Mouse (Mus musculus): Measurements from ENCODE around the gene Olfr963. TPM values are rescaled to one million over a fixed set of nuclear protein-coding genes. Genes with fewer than 3 reads are reported as not detected.

The Olfr963 gene
- not detected in 2 replicates for polyA plus RNA-seq (2012; rRNA removed)

GRCm38 (mm10) chr9:39666905-39667304 lies at the start of gene Olfr963:
Olfr963 (plus strand) TSS chr9:39667205.
- Histone ChIP-seq H3K4me3 (replicated peaks; ENCODE audit: extremely low read depth, low read depth, low read length) (no peak within 1 kb of the TSS), H3K4me1 (ENCODE audit: control insufficient read depth, insufficient read depth, low read length) (no peaks in the 10 kb centered on the region)
- TF ChIP-seq CTCF (IDR thresholded peaks at IDR 0.05; ENCODE audit: insufficient read depth, low read length) (no peak), POLR2A (IDR thresholded peaks at IDR 0.05; ENCODE audit: borderline replicate concordance, extremely low read depth, low read depth, low read length) (no peak)
- DNase-seq, result no peak
- 88% methylated on average over 1 of the region's 1 CpGs for WGBS

GRCm38 (mm10) chr9:39621073-39621472 lies 45.9 kb upstream of the Olfr963 start, which contains the start of gene Olfr960:
Olfr960 (plus strand) TSS chr9:39621373.
- no peak for DNase-seq
- WGBS, result 73% methylated on average over 1 of the region's 1 CpGs
- H3K4me1 ChIP-seq (ENCODE audit: control insufficient read depth, insufficient read depth, low read length), result no peaks in the 10 kb centered on the region
- H3K4me3 ChIP-seq (replicated peaks; ENCODE audit: extremely low read depth, low read depth, low read length), result no peak within 1 kb of the TSS
- TF ChIP-seq POLR2A (IDR thresholded peaks at IDR 0.05; ENCODE audit: borderline replicate concordance, extremely low read depth, low read depth, low read length), result no peak
- no peak for TF ChIP-seq CTCF (IDR thresholded peaks at IDR 0.05; ENCODE audit: insufficient read depth, low read length)

GRCm38 (mm10) chr9:39623783-39624182 lies 43.2 kb upstream of the Olfr963 start:
- 83% methylated on average over 3 of the region's 3 CpGs for WGBS
- TF ChIP-seq POLR2A (IDR thresholded peaks at IDR 0.05; ENCODE audit: borderline replicate concordance, extremely low read depth, low read depth, low read length) (no peak), CTCF (IDR thresholded peaks at IDR 0.05; ENCODE audit: insufficient read depth, low read length) (no peak)
- no peak overlapping the region for H3K4me3 ChIP-seq (replicated peaks; ENCODE audit: extremely low read depth, low read depth, low read length)
- H3K4me1 ChIP-seq (ENCODE audit: control insufficient read depth, insufficient read depth, low read length), result no peaks in the 10 kb centered on the region
- no peak for DNase-seq

- no peak for TF ChIP-seq CTCF (IDR thresholded peaks at IDR 0.05; ENCODE audit: insufficient read depth, low read length)
- no peak for TF ChIP-seq POLR2A (IDR thresholded peaks at IDR 0.05; ENCODE audit: borderline replicate concordance, extremely low read depth, low read depth, low read length)
- WGBS, result 53% methylated on average over 2 of the region's 2 CpGs
- H3K4me3 ChIP-seq (replicated peaks; ENCODE audit: extremely low read depth, low read depth, low read length), result no peak overlapping the region
- DNase-seq, result no peak
- H3K4me1 ChIP-seq (ENCODE audit: control insufficient read depth, insufficient read depth, low read length), result no peaks in the 10 kb centered on the region
Observed at GRCm38 (mm10) chr9:39624711-39625110, 42.3 kb upstream of the Olfr963 start.

GRCm38 (mm10) chr9:39629069-39629468 lies 37.9 kb upstream of the Olfr963 start:
- Histone ChIP-seq H3K4me3 (replicated peaks; ENCODE audit: extremely low read depth, low read depth, low read length) (no peak overlapping the region), H3K4me1 (ENCODE audit: control insufficient read depth, insufficient read depth, low read length) (no peaks in the 10 kb centered on the region)
- WGBS, result 63% methylated on average over 2 of the region's 2 CpGs
- TF ChIP-seq CTCF (IDR thresholded peaks at IDR 0.05; ENCODE audit: insufficient read depth, low read length) (no peak), POLR2A (IDR thresholded peaks at IDR 0.05; ENCODE audit: borderline replicate concordance, extremely low read depth, low read depth, low read length) (no peak)
- no peak for DNase-seq

GRCm38 (mm10) chr9:39633913-39634594 lies 33.0 kb upstream of the Olfr963 start:
- DNase-seq, result no peak
- H3K4me1 ChIP-seq (ENCODE audit: control insufficient read depth, insufficient read depth, low read length), result no peaks in the 10 kb centered on the region
- 26% methylated on average over 4 of the region's 4 CpGs for WGBS
- TF ChIP-seq POLR2A (IDR thresholded peaks at IDR 0.05; ENCODE audit: borderline replicate concordance, extremely low read depth, low read depth, low read length), result no peak
- TF ChIP-seq CTCF (IDR thresholded peaks at IDR 0.05; ENCODE audit: insufficient read depth, low read length), result no peak
- H3K4me3 ChIP-seq (replicated peaks; ENCODE audit: extremely low read depth, low read depth, low read length), result no peak overlapping the region

- H3K4me3 ChIP-seq (replicated peaks; ENCODE audit: extremely low read depth, low read depth, low read length), result no peak within 1 kb of the TSS
- H3K4me1 ChIP-seq (ENCODE audit: control insufficient read depth, insufficient read depth, low read length), result no peaks in the 10 kb centered on the region
- TF ChIP-seq POLR2A (IDR thresholded peaks at IDR 0.05; ENCODE audit: borderline replicate concordance, extremely low read depth, low read depth, low read length) (no peak), CTCF (IDR thresholded peaks at IDR 0.05; ENCODE audit: insufficient read depth, low read length) (no peak)
- no peak for DNase-seq
Observed at GRCm38 (mm10) chr9:39644785-39645184, 22.2 kb upstream of the Olfr963 start, which contains the start of gene Olfr961. Olfr961 (plus strand) TSS chr9:39645085.

GRCm38 (mm10) chr9:39647382-39647781 lies 19.6 kb upstream of the Olfr963 start:
- Histone ChIP-seq H3K4me1 (ENCODE audit: control insufficient read depth, insufficient read depth, low read length) (no peaks in the 10 kb centered on the region), H3K4me3 (replicated peaks; ENCODE audit: extremely low read depth, low read depth, low read length) (no peak overlapping the region)
- TF ChIP-seq POLR2A (IDR thresholded peaks at IDR 0.05; ENCODE audit: borderline replicate concordance, extremely low read depth, low read depth, low read length), result no peak
- no peak for TF ChIP-seq CTCF (IDR thresholded peaks at IDR 0.05; ENCODE audit: insufficient read depth, low read length)
- no peak for DNase-seq
- 78% methylated on average over 4 of the region's 4 CpGs for WGBS

GRCm38 (mm10) chr9:39654756-39655396 lies 12.1 kb upstream of the Olfr963 start:
- WGBS, result 58% methylated on average over 6 of the region's 6 CpGs
- Histone ChIP-seq H3K4me3 (replicated peaks; ENCODE audit: extremely low read depth, low read depth, low read length) (no peak overlapping the region), H3K4me1 (ENCODE audit: control insufficient read depth, insufficient read depth, low read length) (no peaks in the 10 kb centered on the region)
- no peak for TF ChIP-seq POLR2A (IDR thresholded peaks at IDR 0.05; ENCODE audit: borderline replicate concordance, extremely low read depth, low read depth, low read length)
- no peak for TF ChIP-seq CTCF (IDR thresholded peaks at IDR 0.05; ENCODE audit: insufficient read depth, low read length)
- no peak for DNase-seq

- WGBS, result 76% methylated on average over 2 of the region's 2 CpGs
- Histone ChIP-seq H3K4me1 (ENCODE audit: control insufficient read depth, insufficient read depth, low read length) (no peaks in the 10 kb centered on the region), H3K4me3 (replicated peaks; ENCODE audit: extremely low read depth, low read depth, low read length) (no peak overlapping the region)
- TF ChIP-seq CTCF (IDR thresholded peaks at IDR 0.05; ENCODE audit: insufficient read depth, low read length), result no peak
- no peak for TF ChIP-seq POLR2A (IDR thresholded peaks at IDR 0.05; ENCODE audit: borderline replicate concordance, extremely low read depth, low read depth, low read length)
- DNase-seq, result no peak
Observed at GRCm38 (mm10) chr9:39669723-39670122, 2.7 kb downstream of the Olfr963 start.

Data from lung, adult 2 months (tissue).